Mouse (Mus musculus) lung, embryonic 14.5 days (tissue): ENCODE results near the gene A530032D15Rik. TPM values are rescaled to one million over a fixed set of nuclear protein-coding genes. Genes with fewer than 3 reads are reported as not detected.
"Not testable (repeated sequence)": the region's sequence is repeated elsewhere in the genome, so short reads cannot be mapped to it uniquely, and the experiment has no call there.

Source experiments
- ATAC-seq: fragments of 200-750 bp; cut with Nextera tagmentation; 2 replicates; pipeline ENCODE4 v1.8.0; 2017; ENCODE audit warnings: mild to moderate bottlenecking, moderate TSS enrichment, moderate library complexity; ENCODE audit not compliant: insufficient read depth
- DNase-seq: peaks from one replicate; pipeline ENCODE4 v3.0.0-alpha.2; 2015
- H3K27ac ChIP-seq: fragments of 300-500 bp; sonication (generic); 2 replicates; pipeline ENCODE4 v1.5.1; 2014; ENCODE audit warnings: low read depth, mild to moderate bottlenecking, moderate library complexity
- H3K27me3 ChIP-seq: fragments of 300-500 bp; sonication (generic); 2 replicates; pipeline ENCODE4 v1.6.1; 2014; ENCODE audit warnings: low read length, control low read depth; ENCODE audit not compliant: insufficient read depth
- H3K36me3 ChIP-seq: fragments of 300-500 bp; sonication (generic); 2 replicates; pipeline ENCODE4 v1.6.1; 2014; ENCODE audit warnings: control low read depth; ENCODE audit not compliant: insufficient read depth
- H3K4me1 ChIP-seq: fragments of 300-500 bp; sonication (generic); 2 replicates; pipeline ENCODE4 v1.6.1; 2014; ENCODE audit warnings: antibody characterized with exemption, control low read depth; ENCODE audit not compliant: insufficient read depth
- H3K4me2 ChIP-seq: fragments of 300-500 bp; sonication (generic); 2 replicates; pipeline ENCODE4 v1.6.1; 2014; ENCODE audit warnings: mild to moderate bottlenecking
- H3K4me3 ChIP-seq: fragments of 300-500 bp; sonication (generic); 2 replicates; pipeline ENCODE4 v1.5.1; 2014; ENCODE audit warnings: low read depth, low read length
- H3K9ac ChIP-seq: fragments of 300-500 bp; sonication (generic); 2 replicates; pipeline ENCODE4 v1.6.1; 2014
- H3K9me3 ChIP-seq: fragments of 300-500 bp; sonication (generic); 2 replicates; pipeline ENCODE4 v1.6.1; 2016; ENCODE audit warnings: low read depth, low read length, control low read depth
- WGBS: fragments of 180-500 bp; shearing (Covaris S2); extraction: QIAGEN DNeasy Blood & Tissue Kit; methylation state at CpG from one replicate; pipeline ENCODE4 v1.1.7; 2014; 5-methylcytosine and 5-hydroxymethylcytosine counted together
- polyA plus RNA-seq: library from polyadenylated mRNA; unstranded; fragments of >200 nt; fragmentation: Nextera tagmentation; extraction: Ambion mirVana; gene quantifications from 2 replicates; pipeline ENCODE4 v1.2.1, GENCODE M21; 2014

A530032D15Rik gene
- polyA plus RNA-seq, 1 experiment from 2014 or later: not detected

- ATAC-seq, H3K9me3 ChIP-seq, DNase-seq, H3K4me3 ChIP-seq, H3K4me1 ChIP-seq, H3K4me2 ChIP-seq, H3K27ac ChIP-seq, H3K27me3 ChIP-seq, H3K9ac ChIP-seq, H3K36me3 ChIP-seq: not testable (repeated sequence)
- WGBS: 64% methylated on average over 3 of the region's 3 CpGs
Observed at GRCm38 (mm10) chr1:85071690-85072089, 38.0 kb downstream of the A530032D15Rik start.

GRCm38 (mm10) chr1:85035801-85036200 lies 73.9 kb downstream of the A530032D15Rik start:
- DNase-seq, H3K27ac ChIP-seq, ATAC-seq, H3K9me3 ChIP-seq, H3K27me3 ChIP-seq, H3K4me3 ChIP-seq, H3K4me1 ChIP-seq, H3K36me3 ChIP-seq, H3K9ac ChIP-seq, H3K4me2 ChIP-seq: not testable (repeated sequence)
- WGBS: 74% methylated on average over 4 of the region's 6 CpGs

- not testable (repeated sequence) for H3K4me2 ChIP-seq, H3K4me1 ChIP-seq, ATAC-seq, H3K36me3 ChIP-seq, H3K27ac ChIP-seq, H3K4me3 ChIP-seq, H3K9ac ChIP-seq, DNase-seq, H3K9me3 ChIP-seq, H3K27me3 ChIP-seq
- 86% methylated on average over 3 of the region's 4 CpGs for WGBS
Observed at GRCm38 (mm10) chr1:85034394-85034793, 75.3 kb downstream of the A530032D15Rik start.

- WGBS: 82% methylated on average over 5 of the region's 6 CpGs
- not testable (repeated sequence) for H3K36me3 ChIP-seq, H3K4me2 ChIP-seq, H3K27ac ChIP-seq, H3K9ac ChIP-seq, ATAC-seq, H3K9me3 ChIP-seq, H3K27me3 ChIP-seq, H3K4me1 ChIP-seq, H3K4me3 ChIP-seq
- peak; percentile 0 for DNase-seq
Observed at GRCm38 (mm10) chr1:85033616-85034015, 76.0 kb downstream of the A530032D15Rik start.

Other genes with a start within 250 kb of the A530032D15Rik start
- gene Slc16a14, start 174.7 kb downstream of the A530032D15Rik start, polyA plus RNA-seq: not detected in 2 replicates
- gene Gm10553, start 9.7 kb downstream of the A530032D15Rik start, polyA plus RNA-seq: not detected in 2 replicates
- gene C130026I21Rik, start 160.7 kb upstream of the A530032D15Rik start, polyA plus RNA-seq: 0.34 and 0.82 TPM in 2 replicates